Mouse (Mus musculus) liver, embryonic 14.5 days (tissue): ENCODE data around the gene Khdc4.

Experiments used
- CTCF ChIP-seq: IDR thresholded peaks from 2 replicates; pipeline ENCODE4 v1.5.1; 2016; ENCODE audit warnings: antibody characterized with exemption, low read depth, control low read depth
- EP300 ChIP-seq: IDR thresholded peaks from 2 replicates; pipeline ENCODE4 v1.6.1; 2016; ENCODE audit warnings: antibody characterized with exemption, low read depth

- TF ChIP-seq CTCF (no peak), EP300 (no peak)
Observed at GRCm38 (mm10) chr3:88654621-88655020, 31.0 kb upstream of the Khdc4 start.
